Mouse (Mus musculus) cortical plate, adult 2 months (tissue): ENCODE data around the gene B3gntl1. TPM values are rescaled to one million over a fixed set of nuclear protein-coding genes. Genes with fewer than 3 reads are reported as not detected.

Experiments
- H3K27ac ChIP-seq: fragments of 200-500 bp; 2 replicates; pipeline ENCODE4 v1.5.1; 2012; ENCODE audit warnings: low read length, control low read depth, inconsistent platforms; ENCODE audit not compliant: insufficient read depth
- H3K4me1 ChIP-seq: fragments of 200-500 bp; 2 replicates; pipeline ENCODE4 v1.6.1; 2011; ENCODE audit warnings: low read length; ENCODE audit not compliant: control insufficient read depth, insufficient read depth
- H3K4me3 ChIP-seq: fragments of 200-500 bp; 2 replicates; pipeline ENCODE4 v1.5.1; 2011; ENCODE audit warnings: mild to moderate bottlenecking, low read length, control low read depth; ENCODE audit not compliant: insufficient read depth
- CTCF ChIP-seq: fragments of 200-500 bp; IDR thresholded peaks from 2 replicates; pipeline ENCODE4 v1.5.1; 2011; ENCODE audit warnings: mild to moderate bottlenecking, control low read depth, low read length; ENCODE audit not compliant: insufficient read depth; ENCODE audit errors: extremely low read depth
- POLR2A ChIP-seq: fragments of 200-500 bp; IDR thresholded peaks from 2 replicates; pipeline ENCODE4 v1.6.1; 2011; ENCODE audit warnings: mild to moderate bottlenecking, low read length, control low read depth; ENCODE audit not compliant: insufficient read depth; ENCODE audit errors: extremely low read depth
- polyA plus RNA-seq: library from polyadenylated mRNA; depleted of rRNA; stranded (reverse); fragments of >200 nt; gene quantifications from 2 replicates; pipeline ENCODE4 v1.2.3, GENCODE M21; 2012

The B3gntl1 gene
- polyA plus RNA-seq, 1 experiment: 7.5 TPM

GRCm38 (mm10) chr11:121649900-121650299 lies 23.1 kb downstream of the B3gntl1 start:
- no peak for TF ChIP-seq POLR2A
- peak; percentile 39 for TF ChIP-seq CTCF
- H3K27ac ChIP-seq: no peak overlapping the region
- H3K4me3 ChIP-seq: no peak overlapping the region
- H3K4me1 ChIP-seq: peaks cover 2% of the 10 kb centered on the region; the same call in 1 of the 2 replicates

DNA sequence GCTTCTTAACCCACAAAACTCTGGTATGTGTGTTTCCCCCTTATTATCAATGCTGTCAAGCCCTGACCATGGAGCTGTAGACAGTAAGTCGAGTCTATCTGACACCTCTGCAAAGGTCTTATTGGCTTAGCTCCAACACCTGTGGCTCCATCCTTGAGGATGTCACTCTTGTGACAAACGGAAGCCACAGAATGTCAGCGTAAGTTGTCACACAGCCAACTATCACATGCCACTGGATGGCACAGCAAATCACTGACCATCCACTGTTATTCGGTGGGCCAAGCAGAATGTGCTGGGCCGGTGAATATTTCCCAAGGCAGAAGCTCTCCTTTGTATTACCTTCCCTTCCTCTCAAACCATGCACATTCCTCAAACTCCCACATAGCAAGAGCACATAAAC lies 24.8 kb downstream of the B3gntl1 start:
- Histone ChIP-seq H3K4me1 (peaks cover under 1% of the 10 kb centered on the region; the same call in 1 of the 2 replicates), H3K27ac (no peak overlapping the region), H3K4me3 (no peak overlapping the region)
- TF ChIP-seq POLR2A: no peak
- no peak for TF ChIP-seq CTCF

DNA sequence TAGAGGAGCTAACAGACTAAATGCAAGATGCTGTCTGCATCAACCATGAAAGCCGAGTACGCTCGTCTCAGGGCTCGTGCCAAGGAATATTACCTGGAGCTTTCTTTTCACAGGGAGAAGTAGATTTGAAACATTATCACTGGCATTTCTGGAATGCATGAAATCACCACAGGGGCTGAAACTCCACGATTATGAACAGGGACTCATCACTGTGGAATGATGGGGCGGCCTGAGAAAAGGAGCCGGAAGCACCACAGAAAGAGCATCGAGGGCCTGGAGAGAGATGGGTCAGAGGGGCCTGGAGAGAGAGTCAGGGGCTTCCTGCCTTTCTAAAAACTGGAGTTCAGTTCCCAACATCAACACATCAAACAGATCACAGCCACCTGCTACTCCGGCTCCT lies 25.6 kb downstream of the B3gntl1 start:
- TF ChIP-seq CTCF (no peak), POLR2A (no peak)
- H3K4me3 ChIP-seq: no peak overlapping the region
- no peaks in the 10 kb centered on the region for H3K4me1 ChIP-seq
- no peak overlapping the region for H3K27ac ChIP-seq

DNA sequence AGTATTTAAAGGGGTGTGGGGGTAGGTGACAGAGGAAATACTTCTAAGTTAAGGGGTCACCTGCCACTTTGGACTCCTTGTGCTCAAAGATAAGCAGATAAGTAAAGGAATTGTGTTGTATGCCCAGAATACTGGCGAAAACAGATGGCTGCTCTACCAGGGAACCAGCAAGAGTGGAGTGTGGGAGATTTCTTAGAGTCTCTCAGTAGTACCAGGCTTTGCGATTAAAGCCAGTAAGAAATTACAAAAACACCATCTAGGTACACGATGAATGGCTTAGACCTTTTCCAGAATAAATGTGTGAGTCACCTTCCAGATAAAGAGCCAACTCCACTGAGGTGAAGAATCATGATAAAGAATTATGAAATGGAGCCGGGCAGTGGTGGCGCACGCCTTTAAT lies 27.6 kb downstream of the B3gntl1 start:
- Histone ChIP-seq H3K4me1 (no peaks in the 10 kb centered on the region), H3K4me3 (no peak overlapping the region), H3K27ac (no peak overlapping the region)
- TF ChIP-seq CTCF (no peak), POLR2A (no peak)

DNA sequence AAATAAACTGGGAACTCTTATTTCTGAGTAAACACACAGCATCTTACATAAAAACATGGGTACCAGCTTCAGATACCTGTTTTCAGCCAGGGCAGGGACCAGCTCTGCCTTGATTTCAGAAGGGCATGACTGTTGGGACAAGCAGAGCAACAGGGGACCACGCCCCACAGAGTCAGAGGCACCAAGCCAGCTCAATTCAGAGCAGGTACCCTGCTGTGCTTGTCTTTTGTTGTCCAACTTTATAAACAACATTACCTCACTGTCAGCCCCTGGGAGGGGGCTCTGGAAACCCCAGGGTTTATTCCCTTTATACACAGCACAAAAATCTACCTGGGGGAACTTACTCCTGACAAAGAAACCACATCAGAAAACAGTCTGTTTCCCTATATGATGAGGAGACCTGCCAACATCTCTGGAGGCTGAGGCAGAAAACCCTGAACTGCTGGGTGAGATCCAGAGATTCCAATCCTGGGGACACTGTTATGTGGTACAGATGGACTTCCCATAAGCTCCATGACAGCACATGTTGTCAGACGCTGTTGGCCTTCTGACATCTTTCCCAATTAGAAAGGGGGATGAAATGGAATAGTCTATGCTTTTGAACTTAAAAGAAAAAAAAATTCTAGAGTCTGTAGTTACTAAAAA lies 31.3 kb downstream of the B3gntl1 start:
- H3K4me1 ChIP-seq: no peaks in the 10 kb centered on the region
- TF ChIP-seq CTCF (no peak), POLR2A (no peak)

DNA sequence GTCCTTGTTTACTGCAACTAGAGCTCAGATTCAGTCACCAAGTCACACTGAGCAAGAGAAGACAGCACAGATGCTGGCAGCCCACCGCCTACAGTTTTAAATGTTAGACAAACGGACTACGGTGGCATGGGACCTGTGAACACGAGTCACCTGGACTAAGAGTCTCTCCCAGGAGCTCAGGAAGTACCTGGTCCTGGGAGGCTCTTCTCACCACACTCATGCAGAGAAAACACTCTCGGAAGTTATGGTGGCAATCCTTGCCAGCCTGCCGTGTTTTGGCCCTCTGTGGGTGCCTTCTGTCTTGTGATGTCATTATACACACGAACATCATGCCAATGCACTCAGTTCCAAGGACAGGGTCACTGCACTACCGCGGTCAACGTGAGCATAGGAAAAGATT lies 36.3 kb downstream of the B3gntl1 start:
- H3K4me1 ChIP-seq: no peaks in the 10 kb centered on the region
- no peak overlapping the region for H3K27ac ChIP-seq
- TF ChIP-seq CTCF (no peak), POLR2A (no peak)
- no peak overlapping the region for H3K4me3 ChIP-seq

More for the DNA sequence above, 31.3 kb downstream of the B3gntl1 start:
- H3K4me3 ChIP-seq: no peak overlapping the region
- no peak overlapping the region for H3K27ac ChIP-seq

- TF ChIP-seq CTCF (no peak), POLR2A (no peak)
Measured at GRCm38 (mm10) chr11:121631410-121631809, 41.5 kb downstream of the B3gntl1 start.

DNA sequence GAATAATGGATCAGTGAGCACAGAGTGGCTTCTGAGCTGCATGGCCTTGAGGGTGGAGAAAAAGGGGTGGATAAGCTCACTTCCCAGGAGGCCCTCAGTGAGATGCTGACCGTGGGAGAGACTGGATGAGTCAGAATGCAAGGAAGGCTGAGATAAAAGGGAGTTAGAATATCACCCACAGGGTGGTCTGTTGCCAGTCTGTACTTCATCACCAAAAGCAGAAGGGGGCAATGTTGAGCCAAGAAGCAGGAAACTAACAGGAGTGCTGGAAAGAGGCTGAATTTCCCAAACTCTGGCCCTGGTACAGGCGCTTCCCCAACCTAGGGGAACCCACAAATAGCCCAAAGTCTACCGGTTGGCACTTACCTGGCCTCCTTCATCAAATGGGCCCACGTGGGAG lies 42.5 kb downstream of the B3gntl1 start:
- no peak overlapping the region for H3K4me3 ChIP-seq
- no peaks in the 10 kb centered on the region for H3K4me1 ChIP-seq
- no peak overlapping the region for H3K27ac ChIP-seq
- peak; percentile 36; the same call in 1 of the 2 replicates for TF ChIP-seq CTCF
- TF ChIP-seq POLR2A: no peak

More at GRCm38 (mm10) chr11:121631410-121631809, 41.5 kb downstream of the B3gntl1 start:
- Histone ChIP-seq H3K4me3 (no peak overlapping the region), H3K27ac (no peak overlapping the region), H3K4me1 (no peaks in the 10 kb centered on the region)

DNA sequence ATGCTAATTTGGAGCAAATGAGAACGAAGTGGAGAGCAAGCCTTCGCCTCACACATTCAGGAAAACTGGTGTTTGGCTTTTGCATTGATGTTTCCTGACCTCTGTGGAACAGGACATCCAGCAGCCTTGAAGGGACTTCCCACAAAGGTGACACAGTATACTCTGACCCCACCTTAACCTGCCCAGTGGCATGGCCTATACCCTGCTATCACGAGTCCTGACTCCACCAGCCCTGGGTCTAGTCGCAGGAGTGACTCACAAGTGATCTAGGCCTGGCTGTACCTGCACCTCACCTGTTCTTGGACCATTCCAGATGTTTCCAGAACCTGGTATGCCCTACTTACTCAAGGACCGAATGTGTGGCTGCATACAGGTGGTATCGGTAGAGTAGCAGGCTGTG lies 43.4 kb downstream of the B3gntl1 start:
- no peak for TF ChIP-seq CTCF
- no peak for TF ChIP-seq POLR2A
- Histone ChIP-seq H3K4me1 (no peaks in the 10 kb centered on the region), H3K4me3 (no peak overlapping the region), H3K27ac (no peak overlapping the region)

- no peak overlapping the region for H3K4me3 ChIP-seq
- TF ChIP-seq CTCF: no peak
- no peak for TF ChIP-seq POLR2A
- no peak overlapping the region for H3K27ac ChIP-seq
- H3K4me1 ChIP-seq: no peaks in the 10 kb centered on the region
Measured at GRCm38 (mm10) chr11:121627521-121627920, 45.4 kb downstream of the B3gntl1 start.

GRCm38 (mm10) chr11:121625007-121625406 lies 47.9 kb downstream of the B3gntl1 start:
- H3K4me1 ChIP-seq: no peaks in the 10 kb centered on the region
- H3K4me3 ChIP-seq: no peak overlapping the region
- TF ChIP-seq POLR2A: no peak
- no peak for TF ChIP-seq CTCF
- H3K27ac ChIP-seq: no peak overlapping the region
